ENCODE assay signal across 1 mouse cellular context in the genomic region with DNA sequence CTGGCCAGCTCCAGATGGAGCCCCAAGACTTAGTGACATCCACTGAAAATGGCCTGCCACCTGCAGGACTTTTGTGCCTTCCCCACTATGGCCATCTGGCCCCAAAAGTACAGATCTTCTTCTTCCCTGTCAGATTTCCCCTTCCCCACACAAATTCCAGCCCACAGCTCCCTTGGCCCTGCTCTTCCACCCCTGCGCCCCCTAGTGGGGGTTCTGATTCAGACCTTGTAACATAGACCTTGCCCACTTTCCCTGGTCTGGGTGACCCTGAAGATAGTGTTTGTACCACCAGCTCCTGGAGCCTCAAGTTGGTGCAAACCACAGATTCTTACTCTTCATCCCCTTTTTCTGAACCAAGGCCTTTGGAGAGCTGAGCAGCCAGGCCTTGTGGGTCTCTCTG.
A peak's percentile ranks its signal among the peaks of the same experiment; 100 is the strongest.
TF ChIP-seq lines count a peak whose summit lies in the region.

No protein-coding gene starts in this region.

TF ChIP-seq in CH12.LX, 34 proteins besides CTCF, POLR2A, EP300 and RAD21 (continued from another document):
- peak; percentile 45; the same call in 1 of the 2 replicates for TF ChIP-seq SIN3A (IDR thresholded peaks at IDR 0.05; ENCODE audit: low read length)
- TF ChIP-seq ZMIZ1 (IDR thresholded peaks at IDR 0.05; ENCODE audit: low read depth, low read length): no peak
